Comparison of ENCODE assay signal across 25 mouse cellular contexts in the genomic region with DNA sequence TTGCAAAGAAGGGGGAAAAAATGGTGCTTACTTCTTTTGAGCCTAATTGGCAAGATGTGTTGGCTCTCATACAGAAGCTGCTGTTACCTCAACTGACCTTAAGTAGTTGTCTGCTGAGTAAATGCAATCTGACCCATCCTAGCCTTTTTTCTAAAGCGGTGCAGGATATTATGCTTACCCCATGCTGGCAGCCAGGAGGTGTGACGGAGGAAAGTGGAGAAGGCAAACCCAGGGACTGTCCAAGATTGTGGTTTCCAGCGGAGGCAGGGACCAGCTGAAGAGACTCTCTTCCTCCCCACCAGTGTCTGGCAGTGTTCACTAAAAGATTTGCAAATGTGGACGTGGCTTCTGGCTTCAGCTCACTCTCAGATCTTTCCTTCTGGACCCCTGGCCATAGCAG.
A peak's percentile ranks its signal among the peaks of the same experiment; 100 is the strongest.
DNase-seq lines count a peak whose midpoint lies in the region; ATAC-seq lines count a peak whose summit lies in the region.
"Had no signal": no experiment of that assay in that cellular context is flagged by ENCODE, and none has a peak within 500 bp of the region (broad histone marks: within the 10 kb centered on the region; RNA-seq: fewer than 3 reads in every experiment).

No protein-coding gene starts in this region.

- H3K27me3 ChIP-seq in embryonic facial prominence, embryonic 14.5 days (replicated peaks; ENCODE audit: control insufficient read depth, insufficient read depth, low read length), result no peaks in the 10 kb centered on the region
- H3K27me3 ChIP-seq in embryonic facial prominence, embryonic 10.5 days (replicated peaks; ENCODE audit: low read depth, poor library complexity, severe bottlenecking), result no peaks in the 10 kb centered on the region
- H3K27me3 ChIP-seq in liver, embryonic 12.5 days (replicated peaks), result no peaks in the 10 kb centered on the region
- H3K27me3 ChIP-seq: CH12.LX; embryonic facial prominence, embryonic 12.5 days; hindbrain, embryonic 12.5 days; midbrain, embryonic 12.5 days had no signal

- no peaks in the 10 kb centered on the region for H3K9me3 ChIP-seq in embryonic facial prominence, embryonic 14.5 days (ENCODE audit: control insufficient read depth, low read length)
- H3K9me3 ChIP-seq in embryonic facial prominence, embryonic 10.5 days, result no peaks in the 10 kb centered on the region
- H3K9me3 ChIP-seq in liver, embryonic 12.5 days (replicated peaks), result no peaks in the 10 kb centered on the region
- H3K9me3 ChIP-seq: embryonic facial prominence, embryonic 12.5 days; hindbrain, embryonic 12.5 days; limb, embryonic 10.5 days; midbrain, embryonic 12.5 days had no signal

- peak; percentile 22 for DNase-seq in embryonic facial prominence, embryonic 14.5 days (ENCODE audit: low spot score)
- DNase-seq in embryonic facial prominence, embryonic 10.5 days (ENCODE audit: low spot score), result no peak
- DNase-seq in brain, adult 2 months (ENCODE audit: low read depth, low spot score), result peak; percentile 14
- peak; percentile 4 for DNase-seq in embryo, embryonic 9.5 days (ENCODE audit: extremely low spot score)
- peak; percentile 25 to 42 for DNase-seq in gastrocnemius, postnatal 36 days
- DNase-seq in urinary bladder, postnatal 25 days (ENCODE audit: low spot score), result no peak
- DNase-seq: B cell, adult 2 months; cerebellum, adult 11 months; kidney, adult 11 months; liver; thymus, adult 2 months; thymus, postnatal 4 days had no signal

- no peak overlapping the region for H3K4me2 ChIP-seq in embryonic facial prominence, embryonic 14.5 days (ENCODE audit: low read depth, low read length)
- no peak overlapping the region for H3K4me2 ChIP-seq in liver, embryonic 12.5 days
- H3K4me2 ChIP-seq: embryonic facial prominence, embryonic 12.5 days; heart, embryonic 11.5 days; hindbrain, embryonic 12.5 days; midbrain, embryonic 12.5 days had no signal

- no peak overlapping the region for H3K4me3 ChIP-seq in embryonic facial prominence, embryonic 14.5 days (ENCODE audit: low read depth, low read length)
- no peak overlapping the region for H3K4me3 ChIP-seq in embryonic facial prominence, embryonic 10.5 days
- no peak overlapping the region for H3K4me3 ChIP-seq in liver, embryonic 12.5 days
- H3K4me3 ChIP-seq: embryonic facial prominence, embryonic 12.5 days; erythroblast, embryonic 14.5 days; hindbrain, embryonic 12.5 days; limb, embryonic 10.5 days; midbrain, embryonic 12.5 days had no signal

- no peaks in the 10 kb centered on the region for H3K36me3 ChIP-seq in embryonic facial prominence, embryonic 14.5 days (ENCODE audit: control insufficient read depth, insufficient read depth, low read length)
- H3K36me3 ChIP-seq in embryonic facial prominence, embryonic 10.5 days (replicated peaks), result no peaks in the 10 kb centered on the region
- no peaks in the 10 kb centered on the region for H3K36me3 ChIP-seq in liver, embryonic 12.5 days
- H3K36me3 ChIP-seq: embryonic facial prominence, embryonic 12.5 days; G1E; hindbrain, embryonic 12.5 days; limb, embryonic 10.5 days; midbrain, embryonic 12.5 days had no signal

- no peak overlapping the region for H3K27ac ChIP-seq in embryonic facial prominence, embryonic 14.5 days (replicated peaks; ENCODE audit: low read depth, low read length)
- no peak overlapping the region for H3K27ac ChIP-seq in embryonic facial prominence, embryonic 10.5 days (replicated peaks)
- no peak overlapping the region for H3K27ac ChIP-seq in liver, embryonic 12.5 days
- H3K27ac ChIP-seq: embryonic facial prominence, embryonic 12.5 days; hindbrain, embryonic 12.5 days; kidney, postnatal 0 days; limb, embryonic 10.5 days; midbrain, embryonic 12.5 days; stomach, postnatal 0 days had no signal

- WGBS in embryonic facial prominence, embryonic 14.5 days, result 20% methylated on average over 4 of the region's 4 CpGs
- WGBS in embryonic facial prominence, embryonic 10.5 days, result 36% methylated on average over 4 of the region's 4 CpGs
- WGBS in liver, embryonic 12.5 days (ENCODE audit: insufficient replicate concordance), result 39% methylated on average over 4 of the region's 4 CpGs

- intact Hi-C loops in gastrocnemius, postnatal 36 days (cut with DNase I), result loop anchor here (10.0 kb wide), 1 partner anchor 203 kb away; no protein-coding TSS in a partner anchor

- no peak overlapping the region for H3K9ac ChIP-seq in embryonic facial prominence, embryonic 14.5 days (ENCODE audit: low read depth, low read length)
- H3K9ac ChIP-seq in liver, embryonic 12.5 days, result no peak overlapping the region
- H3K9ac ChIP-seq: embryonic facial prominence, embryonic 12.5 days; hindbrain, embryonic 12.5 days; midbrain, embryonic 12.5 days had no signal

- no peaks in the 10 kb centered on the region for H3K4me1 ChIP-seq in embryonic facial prominence, embryonic 14.5 days (ENCODE audit: control insufficient read depth, insufficient read depth, low read length)
- no peaks in the 10 kb centered on the region for H3K4me1 ChIP-seq in embryonic facial prominence, embryonic 10.5 days
- H3K4me1 ChIP-seq in liver, embryonic 12.5 days, result no peaks in the 10 kb centered on the region
- H3K4me1 ChIP-seq: embryonic facial prominence, embryonic 12.5 days; hindbrain, embryonic 12.5 days; limb, embryonic 10.5 days; midbrain, embryonic 12.5 days had no signal

- ATAC-seq in embryonic facial prominence, embryonic 14.5 days (ENCODE audit: low read depth), result no peak
- ATAC-seq in liver, embryonic 12.5 days, result no peak
- ATAC-seq: activated CD4-positive, CD25-positive, alpha-beta regulatory T cell, adult 4 months; forebrain, embryonic 14.5 days had no signal

Comparison
In these comparisons a context has a peak if more than half of its experiments do, and no peak if none do; other contexts are left out.
1. DNase-seq: peak in embryonic facial prominence, embryonic 14.5 days (single experiment), brain, adult 2 months (single experiment), embryo, embryonic 9.5 days (single experiment) and gastrocnemius, postnatal 36 days (2 of 2); none in embryonic facial prominence, embryonic 10.5 days (single experiment) and urinary bladder, postnatal 25 days (single experiment).